Mouse (Mus musculus) c-Kit-negative CD71-positive TER-119-positive erythroid progenitor cells, embryonic 14.5 days (primary cell): ENCODE measurements around the gene Cyp2ab1.
"Not testable (repeated sequence)": the region's sequence is repeated elsewhere in the genome, so short reads cannot be mapped to it uniquely, and the experiment has no call there.

ENCODE experiments used
- DNase-seq: peaks from one replicate; pipeline ENCODE4 v3.0.0-alpha.2; 2013; ENCODE audit warnings: low read depth, low spot score

Cyp2ab1 gene

GRCm38 (mm10) chr16:20325286-20325685 lies at the start of gene Cyp2ab1:
Gene Cyp2ab1 (minus strand): TSS chr16:20325404.
- no peak for DNase-seq

DNA sequence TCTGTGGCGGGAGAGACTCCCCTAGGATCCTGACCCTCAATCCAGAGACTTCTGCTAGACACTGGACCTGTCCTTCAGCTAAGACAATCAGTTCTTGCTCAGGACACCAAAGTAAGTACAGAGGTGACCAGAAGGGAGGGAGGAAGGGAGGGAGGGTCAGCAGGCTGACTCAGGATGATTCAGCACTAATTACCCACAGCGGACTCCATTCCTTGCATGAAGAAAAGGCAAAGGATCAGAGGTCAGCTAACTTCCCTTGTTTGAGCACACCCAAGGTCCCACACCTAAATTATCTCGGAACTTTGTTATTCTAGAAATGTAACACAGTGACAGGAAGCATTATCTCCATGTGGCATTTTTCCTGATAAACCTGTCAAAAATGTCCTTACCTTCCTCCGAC lies 46.5 kb upstream of the Cyp2ab1 start:
- peak; percentile 5 for DNase-seq

DNA sequence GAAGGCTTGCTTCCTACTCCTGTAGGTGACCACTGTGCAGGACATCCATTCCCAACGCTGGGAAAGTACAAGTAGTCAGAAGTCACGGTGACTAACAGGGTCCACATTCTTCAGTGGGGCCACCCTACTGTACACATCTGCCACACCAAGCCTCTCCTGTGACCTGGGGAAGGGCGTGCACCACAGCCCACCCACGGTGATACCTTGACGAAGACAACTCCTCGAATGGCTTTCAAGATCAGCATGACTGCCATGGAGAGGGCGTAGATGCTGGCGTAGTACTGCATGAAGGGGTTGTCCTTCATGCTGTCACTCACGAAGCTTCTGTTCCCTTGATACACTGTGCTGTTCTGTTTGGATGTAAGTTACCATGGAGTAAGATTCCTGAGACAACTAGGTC lies 43.0 kb upstream of the Cyp2ab1 start:
- DNase-seq: no peak

GRCm38 (mm10) chr16:20362121-20362520 lies 36.9 kb upstream of the Cyp2ab1 start:
- DNase-seq: no peak

DNA sequence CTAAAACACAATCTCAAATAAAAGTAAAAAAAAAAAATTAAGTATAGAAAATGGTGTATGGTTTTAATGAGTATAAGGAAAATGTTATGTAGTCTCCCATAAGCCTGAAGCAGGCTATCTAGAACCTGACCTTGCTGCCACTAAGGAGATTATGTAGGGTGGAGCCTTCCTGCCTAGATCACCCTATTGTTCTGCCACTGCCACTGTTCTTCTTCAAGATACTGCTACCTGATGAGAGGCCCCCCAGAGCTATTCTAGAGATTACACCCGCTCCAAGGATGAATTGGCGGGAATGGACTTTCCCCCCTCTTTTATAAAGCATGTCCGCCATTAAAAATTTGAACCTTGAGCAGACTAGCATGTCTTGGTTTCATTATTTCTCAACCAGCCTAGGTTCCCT lies 36.3 kb upstream of the Cyp2ab1 start:
- not testable (repeated sequence) for DNase-seq

- DNase-seq: no peak
Observed at GRCm38 (mm10) chr16:20359643-20360295, 34.6 kb upstream of the Cyp2ab1 start.

DNA sequence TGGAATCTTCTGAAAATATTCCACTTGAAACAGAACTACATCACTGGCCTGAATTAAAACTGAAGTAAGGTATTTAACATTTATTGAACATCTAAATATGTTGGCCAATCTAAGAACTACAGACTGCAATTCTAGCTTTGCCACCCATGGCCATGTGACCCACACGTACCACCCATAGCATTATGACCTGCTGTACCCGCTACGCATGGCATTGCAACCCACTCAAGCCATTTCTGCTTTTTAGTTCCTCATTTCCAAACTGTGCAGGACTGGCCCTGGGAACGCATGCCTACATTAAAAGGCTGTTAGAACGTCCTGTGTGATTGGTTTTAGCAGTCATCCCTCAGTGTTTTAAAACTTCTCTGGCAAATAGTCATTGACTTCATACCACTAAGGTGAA lies 32.6 kb upstream of the Cyp2ab1 start:
- DNase-seq: no peak

DNA sequence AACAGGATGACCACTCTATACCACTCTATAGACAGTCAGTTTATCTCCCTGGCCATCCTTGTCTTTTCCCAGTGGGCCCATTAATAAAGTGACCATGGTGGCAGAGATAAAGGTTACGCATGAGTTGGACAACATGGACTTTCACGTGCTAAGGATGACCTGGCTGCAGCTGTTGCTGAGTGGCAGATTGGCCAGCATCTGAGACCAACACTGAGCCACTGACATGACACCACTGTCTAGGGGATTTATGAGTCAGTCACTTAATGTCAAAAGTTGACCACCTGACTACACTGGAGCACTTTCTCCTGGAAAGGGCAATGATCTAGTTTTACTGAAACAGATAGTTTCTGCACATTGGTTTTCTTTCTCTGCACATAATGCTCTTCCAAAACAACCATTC lies 29.6 kb upstream of the Cyp2ab1 start:
- no peak for DNase-seq

DNA sequence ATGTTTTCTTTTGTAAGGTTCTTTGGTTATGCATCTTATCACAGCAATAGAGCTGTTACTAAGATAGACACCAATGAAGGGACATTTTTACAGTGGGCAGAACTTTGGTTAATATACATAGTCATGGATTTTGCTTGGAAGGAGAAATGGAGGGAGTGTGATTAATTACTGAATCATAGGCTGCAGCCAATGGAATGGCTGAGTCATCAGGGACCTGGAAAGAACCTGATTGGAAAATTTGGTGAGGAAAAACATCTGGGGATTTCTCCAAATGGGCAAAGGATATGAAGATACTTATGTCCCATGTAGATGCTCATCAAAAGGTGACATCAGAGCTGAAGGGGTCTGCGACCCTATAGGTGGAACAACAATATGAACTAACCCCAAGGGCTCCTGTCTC lies 28.8 kb upstream of the Cyp2ab1 start:
- DNase-seq: no peak

GRCm38 (mm10) chr16:20345464-20345863 lies 20.3 kb upstream of the Cyp2ab1 start:
- no peak for DNase-seq

DNA sequence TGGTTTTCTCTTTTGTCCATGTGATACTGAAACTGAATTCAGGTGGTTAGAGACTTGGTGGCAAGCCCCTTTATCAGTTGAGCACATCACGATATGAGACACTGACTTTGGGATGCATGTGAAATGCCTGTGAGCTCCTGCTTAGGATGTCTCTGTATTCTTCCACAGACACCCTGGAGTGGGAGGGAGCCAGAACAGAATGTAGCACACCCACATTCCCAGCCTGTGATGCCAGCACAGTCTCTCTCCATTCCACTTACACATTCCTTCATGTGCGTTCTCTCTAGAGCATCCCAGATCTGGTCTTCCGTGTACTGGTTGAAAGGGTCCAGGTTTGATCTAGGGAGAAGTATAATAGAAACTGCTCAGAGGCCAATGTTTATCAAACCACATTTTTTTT lies 13.4 kb upstream of the Cyp2ab1 start:
- no peak for DNase-seq

DNA sequence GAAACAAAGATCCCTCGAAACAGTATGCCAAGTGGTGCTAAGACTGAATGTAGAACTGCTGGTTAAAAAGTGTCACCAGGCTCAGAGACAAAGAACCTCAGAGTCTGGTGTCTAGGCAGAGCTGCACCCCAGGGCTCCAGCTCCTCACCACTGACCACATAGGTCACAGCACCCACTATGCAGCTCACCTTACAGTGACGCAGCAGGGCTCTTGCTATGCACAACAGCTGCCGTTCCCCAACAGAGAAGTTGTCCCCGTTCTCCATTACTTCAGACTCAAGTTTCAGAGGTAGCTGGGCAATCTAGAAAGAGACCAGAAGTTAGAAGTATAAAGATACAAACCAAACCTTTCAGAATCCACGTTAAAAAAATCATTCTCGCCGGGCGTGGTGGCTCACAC lies 9.7 kb upstream of the Cyp2ab1 start:
- DNase-seq: no peak

- no peak for DNase-seq
Observed at GRCm38 (mm10) chr16:20328306-20328705, 3.1 kb upstream of the Cyp2ab1 start.

DNA sequence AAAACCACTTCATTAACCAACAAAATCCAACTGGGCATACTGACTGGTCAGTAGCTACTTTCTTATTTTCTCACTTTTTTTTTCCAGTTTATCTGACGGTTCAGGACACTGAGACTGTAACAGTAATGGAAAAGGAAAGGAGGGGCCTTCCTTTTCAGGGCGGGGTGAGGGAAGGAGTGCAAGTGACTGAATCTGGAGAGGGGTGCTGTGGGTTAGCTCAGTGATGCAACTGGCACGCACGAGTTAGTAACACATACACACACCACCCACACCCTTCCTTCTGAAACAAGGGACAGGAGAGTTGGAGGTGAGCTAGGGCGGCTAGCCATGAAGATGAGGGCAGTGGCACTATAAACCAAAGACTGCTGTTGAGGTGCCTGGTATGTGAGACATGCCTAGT lies 1.3 kb downstream of the Cyp2ab1 start:
- no peak for DNase-seq

GRCm38 (mm10) chr16:20322274-20322673 lies 2.9 kb downstream of the Cyp2ab1 start:
- DNase-seq: no peak

DNA sequence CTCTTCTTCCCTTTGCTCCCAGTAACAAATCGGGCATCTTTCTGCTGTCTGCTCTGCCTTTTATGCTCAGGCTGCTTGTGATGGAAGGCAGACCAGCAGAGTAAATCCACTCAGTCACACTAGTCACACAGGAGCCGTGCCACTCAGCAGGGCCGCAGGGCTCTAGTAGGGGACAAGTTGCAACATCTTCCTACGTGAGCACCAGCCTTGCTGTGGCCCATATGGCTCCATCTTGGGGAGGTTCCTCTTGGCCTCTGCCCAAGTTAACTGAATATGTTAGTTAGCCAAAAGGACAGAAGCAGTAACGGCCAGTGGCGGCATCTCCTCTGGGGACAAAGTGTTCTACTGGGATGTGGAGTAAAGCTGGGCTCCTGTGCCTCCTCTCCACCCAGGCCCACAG lies 8.4 kb downstream of the Cyp2ab1 start:
- DNase-seq: no peak

DNA sequence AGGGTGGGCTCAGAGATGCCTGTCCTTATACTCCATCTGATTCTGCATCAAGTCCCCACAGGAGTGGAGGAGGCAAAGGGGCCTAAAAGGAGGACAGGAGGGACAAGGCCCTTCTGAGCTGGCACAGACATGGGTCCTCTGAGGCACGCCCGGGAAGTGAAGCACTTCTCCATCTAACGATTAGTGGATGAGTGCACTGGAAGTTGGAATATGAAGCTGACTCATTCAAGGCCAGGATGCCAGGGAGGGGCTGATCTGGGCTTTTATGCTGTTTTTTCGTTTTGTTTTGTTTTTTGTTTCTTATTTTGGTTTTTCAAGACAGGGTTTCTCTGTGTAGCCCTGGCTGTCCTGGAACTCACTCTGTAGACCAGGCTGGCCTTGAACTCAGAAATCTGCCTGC lies 9.9 kb downstream of the Cyp2ab1 start:
- no peak for DNase-seq

DNA sequence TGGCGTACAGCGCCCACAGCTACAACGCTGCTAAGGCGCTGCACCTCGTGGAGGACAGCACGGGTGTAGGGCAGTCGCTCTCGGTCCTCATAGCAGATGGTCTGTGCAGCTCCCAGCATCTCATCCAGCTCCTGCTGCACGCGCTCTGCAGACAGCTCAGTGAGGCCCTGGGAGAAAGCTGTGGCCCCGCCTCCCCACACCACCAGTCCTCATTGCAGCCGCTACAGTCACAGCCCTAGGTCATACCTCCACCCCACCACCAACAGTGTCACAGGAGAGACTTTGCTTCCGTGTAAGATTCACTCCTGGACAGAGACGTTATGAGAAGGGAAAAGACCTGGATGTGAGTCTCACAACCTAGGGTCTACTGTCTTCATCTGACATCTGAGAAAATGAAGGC lies 12.9 kb downstream of the Cyp2ab1 start:
- no peak for DNase-seq

DNA sequence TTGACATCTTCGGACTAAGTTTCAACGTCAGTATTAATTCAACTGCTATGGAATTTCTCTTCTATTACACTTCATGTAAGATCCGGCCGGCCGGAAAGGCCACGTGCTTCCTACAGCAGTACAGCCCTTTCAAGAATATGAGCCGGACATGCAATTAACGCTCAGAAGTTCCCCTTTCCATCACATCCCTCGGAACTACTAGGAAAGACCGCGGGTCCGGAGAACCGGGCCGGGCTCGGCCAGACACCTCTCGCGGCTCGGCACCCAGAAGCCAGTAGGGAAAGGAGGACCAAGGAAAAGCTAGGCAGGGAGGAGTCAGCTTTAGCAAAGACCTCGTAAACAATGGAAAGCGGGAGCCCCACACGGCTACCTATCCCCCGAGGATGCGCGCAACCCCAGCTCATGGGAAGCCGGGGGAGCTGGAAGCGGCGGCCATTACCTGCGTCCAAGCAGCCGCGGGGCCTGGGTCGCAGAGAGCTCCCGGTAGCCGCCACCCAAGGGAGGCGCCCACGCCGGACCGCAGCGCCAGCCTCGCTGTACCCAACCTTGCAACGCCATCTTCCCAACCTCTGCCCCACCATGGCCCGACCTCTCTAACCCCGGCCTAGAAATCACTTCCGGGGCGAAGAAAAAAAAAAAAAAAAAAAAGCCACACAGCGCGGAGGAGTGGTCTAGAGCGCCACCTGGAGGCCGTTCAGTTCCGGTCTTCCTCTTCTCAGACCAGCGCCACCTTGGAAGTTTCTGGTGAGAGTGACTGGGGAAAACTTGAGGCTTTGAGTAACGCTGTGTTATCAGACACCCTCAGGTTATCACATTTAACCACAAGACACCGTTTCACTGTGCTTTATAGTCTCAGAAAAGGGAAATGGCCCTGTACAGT lies 23.2 kb downstream of the Cyp2ab1 start, which contains the start of gene Parl:
Gene Parl, minus strand, starts transcription at position 618 of the 880 bp plus-strand sequence.
- peak; percentile 92 for DNase-seq

DNA sequence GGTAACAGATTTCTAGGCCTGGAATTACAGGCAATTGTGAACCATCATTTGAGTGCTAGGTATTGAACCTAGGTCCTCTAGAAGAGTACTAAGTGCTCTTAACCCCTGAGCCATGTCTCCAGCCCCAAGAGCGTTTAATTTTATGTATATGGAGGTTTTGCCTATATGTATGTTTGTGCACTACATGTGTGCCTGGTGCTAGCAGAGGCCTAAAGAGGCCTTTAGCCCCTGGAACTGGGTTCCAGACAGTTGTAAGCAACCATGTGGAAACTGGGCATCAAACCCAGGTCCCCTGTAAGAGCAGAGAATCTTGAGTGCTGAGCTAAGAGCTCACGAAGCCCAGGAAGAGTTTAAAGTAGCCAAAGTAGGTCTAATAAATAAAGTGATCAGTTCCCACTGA lies 25.1 kb downstream of the Cyp2ab1 start:
- DNase-seq: no peak

- peak; percentile 25 for DNase-seq
Observed at GRCm38 (mm10) chr16:20280238-20280637, 45.0 kb downstream of the Cyp2ab1 start.

DNA sequence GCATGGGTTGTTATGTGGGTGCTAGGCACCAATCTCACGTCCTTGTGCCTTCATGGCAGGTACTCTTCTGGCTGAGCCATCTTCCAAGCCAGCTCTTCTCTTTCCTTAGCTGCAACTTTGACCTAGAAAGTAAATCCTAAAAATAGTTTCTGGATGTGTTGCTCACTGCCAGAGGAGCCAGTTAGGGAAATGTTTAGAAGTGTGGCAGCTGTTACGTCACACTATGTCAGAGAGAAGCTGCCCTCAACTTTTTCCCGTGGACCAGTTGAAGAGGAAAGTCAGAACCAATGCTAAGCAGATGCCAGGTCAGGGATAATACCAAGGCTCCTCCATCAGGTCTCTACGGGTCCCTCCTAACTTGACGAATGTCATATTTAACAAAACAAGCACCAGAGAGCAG lies 45.8 kb downstream of the Cyp2ab1 start:
- no peak for DNase-seq

GRCm38 (mm10) chr16:20272994-20273393 lies 52.2 kb downstream of the Cyp2ab1 start:
- no peak for DNase-seq
